In the genomic region with DNA sequence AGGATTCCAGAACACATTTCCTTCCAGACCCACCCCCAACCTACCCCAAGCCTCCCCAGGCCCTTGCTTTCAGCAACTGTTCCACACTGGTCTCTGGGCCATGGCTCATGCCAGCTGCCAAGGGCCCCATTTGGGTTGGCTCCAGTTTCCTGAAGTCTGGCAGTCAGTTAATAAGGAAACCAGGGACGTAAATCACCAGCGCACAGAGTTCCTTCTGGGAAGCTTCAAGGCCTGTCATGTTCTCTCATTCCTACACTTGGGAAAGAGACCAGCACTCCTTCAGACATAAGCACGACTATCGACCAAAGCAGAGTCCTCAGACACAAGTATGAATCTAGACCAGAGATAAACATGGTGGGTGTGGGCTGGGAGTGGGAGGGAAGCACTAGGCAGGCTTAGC, we compare ENCODE assay signal across 10 mouse cellular contexts.
A peak's percentile ranks its signal among the peaks of the same experiment; 100 is the strongest.
DNase-seq lines count a peak whose midpoint lies in the region; ATAC-seq and TF ChIP-seq lines count a peak whose summit lies in the region.
"Had no signal": no experiment of that assay in that cellular context is flagged by ENCODE, and none has a peak within 500 bp of the region (broad histone marks: within the 10 kb centered on the region; RNA-seq: fewer than 3 reads in every experiment).

No protein-coding gene starts in this region.

- DNase-seq in heart, adult 18-20 months = peak; percentile 33 to 36
- DNase-seq in heart, adult 8-10 months (ENCODE audit: low spot score) = no peak
- peak; percentile 67 for DNase-seq in lung, postnatal 36 days
- no peak for DNase-seq in forebrain, embryonic 10.5 days (ENCODE audit: extremely low spot score, low spot score)
- no peak for DNase-seq in midbrain, postnatal 0 days (ENCODE audit: low spot score)
- DNase-seq: right cerebral cortex, postnatal 14 days had no signal

- peaks cover 62% of the 10 kb centered on the region for H3K4me1 ChIP-seq in heart, embryonic 13.5 days
- H3K4me1 ChIP-seq in kidney, embryonic 16.5 days (ENCODE audit: insufficient read depth, low read length) = peaks cover 17% of the 10 kb centered on the region
- H3K4me1 ChIP-seq in midbrain, embryonic 13.5 days (replicated peaks) = no peaks in the 10 kb centered on the region
- H3K4me1 ChIP-seq in forebrain, embryonic 10.5 days = peaks cover 27% of the 10 kb centered on the region
- no peaks in the 10 kb centered on the region for H3K4me1 ChIP-seq in midbrain, postnatal 0 days (ENCODE audit: insufficient read depth, low read length)

- no peaks in the 10 kb centered on the region for H3K27me3 ChIP-seq in heart, embryonic 13.5 days (replicated peaks)
- no peaks in the 10 kb centered on the region for H3K27me3 ChIP-seq in kidney, embryonic 16.5 days (ENCODE audit: insufficient read depth, low read length)
- H3K27me3 ChIP-seq in midbrain, embryonic 13.5 days = no peaks in the 10 kb centered on the region
- H3K27me3 ChIP-seq in forebrain, embryonic 10.5 days (ENCODE audit: poor library complexity, severe bottlenecking) = no peaks in the 10 kb centered on the region
- no peaks in the 10 kb centered on the region for H3K27me3 ChIP-seq in midbrain, postnatal 0 days (ENCODE audit: insufficient read depth, low read length)

- no peak for ATAC-seq in heart, embryonic 13.5 days (ENCODE audit: extremely low read depth, insufficient number of reproducible peaks, low FRiP score, low TSS enrichment)
- ATAC-seq in kidney, embryonic 16.5 days (ENCODE audit: low FRiP score, low TSS enrichment) = peak; percentile 68
- no peak for ATAC-seq in midbrain, embryonic 13.5 days
- ATAC-seq in midbrain, postnatal 0 days (ENCODE audit: low FRiP score) = no peak
- ATAC-seq: CD4-positive, CD25-positive, alpha-beta regulatory T cell, adult 4 months had no signal

- TF ChIP-seq CTCF in midbrain, postnatal 0 days (IDR thresholded peaks at IDR 0.05) = no peak

- no peak overlapping the region for H3K9ac ChIP-seq in heart, embryonic 13.5 days
- H3K9ac ChIP-seq in kidney, embryonic 16.5 days (replicated peaks; ENCODE audit: low read length) = no peak overlapping the region
- H3K9ac ChIP-seq in midbrain, embryonic 13.5 days (replicated peaks) = no peak overlapping the region
- no peak overlapping the region for H3K9ac ChIP-seq in midbrain, postnatal 0 days (replicated peaks; ENCODE audit: low read length, poor library complexity, severe bottlenecking)

- H3K27ac ChIP-seq in heart, embryonic 13.5 days (replicated peaks) = peak overlapping the region; percentile 82
- H3K27ac ChIP-seq in kidney, embryonic 16.5 days (ENCODE audit: low read length) = no peak overlapping the region
- no peak overlapping the region for H3K27ac ChIP-seq in midbrain, embryonic 13.5 days
- no peak overlapping the region for H3K27ac ChIP-seq in forebrain, embryonic 10.5 days
- H3K27ac ChIP-seq in midbrain, postnatal 0 days (ENCODE audit: low read depth, low read length) = no peak overlapping the region

- WGBS in heart, embryonic 13.5 days = 30% methylated on average over 4 of the region's 4 CpGs
- 25% methylated on average over 4 of the region's 4 CpGs for WGBS in kidney, embryonic 16.5 days
- WGBS in midbrain, embryonic 13.5 days = 95% methylated on average over 4 of the region's 4 CpGs
- WGBS in forebrain, embryonic 10.5 days = 94% methylated on average over 4 of the region's 4 CpGs
- 91% methylated on average over 4 of the region's 4 CpGs for WGBS in midbrain, postnatal 0 days

- no peaks in the 10 kb centered on the region for H3K9me3 ChIP-seq in heart, embryonic 13.5 days
- no peaks in the 10 kb centered on the region for H3K9me3 ChIP-seq in kidney, embryonic 16.5 days (ENCODE audit: low read length)
- no peaks in the 10 kb centered on the region for H3K9me3 ChIP-seq in midbrain, embryonic 13.5 days
- no peaks in the 10 kb centered on the region for H3K9me3 ChIP-seq in forebrain, embryonic 10.5 days
- H3K9me3 ChIP-seq in midbrain, postnatal 0 days (ENCODE audit: low read length) = no peaks in the 10 kb centered on the region

- no peak overlapping the region for H3K4me2 ChIP-seq in heart, embryonic 13.5 days
- no peak overlapping the region for H3K4me2 ChIP-seq in kidney, embryonic 16.5 days (replicated peaks; ENCODE audit: low read depth, low read length)
- no peak overlapping the region for H3K4me2 ChIP-seq in midbrain, embryonic 13.5 days (replicated peaks)
- H3K4me2 ChIP-seq in midbrain, postnatal 0 days (ENCODE audit: low read depth, low read length, poor library complexity, severe bottlenecking) = no peak overlapping the region

- H3K36me3 ChIP-seq in heart, embryonic 13.5 days = no peaks in the 10 kb centered on the region
- H3K36me3 ChIP-seq in kidney, embryonic 16.5 days (ENCODE audit: insufficient read depth, low read length) = no peaks in the 10 kb centered on the region
- H3K36me3 ChIP-seq in midbrain, embryonic 13.5 days = no peaks in the 10 kb centered on the region
- H3K36me3 ChIP-seq in forebrain, embryonic 10.5 days (replicated peaks) = peaks cover 7% of the 10 kb centered on the region; the same call in 1 of the 2 replicates
- no peaks in the 10 kb centered on the region for H3K36me3 ChIP-seq in midbrain, postnatal 0 days (ENCODE audit: insufficient read depth, low read length)

- H3K4me3 ChIP-seq in heart, embryonic 13.5 days = no peak overlapping the region
- H3K4me3 ChIP-seq in kidney, embryonic 16.5 days (ENCODE audit: low read length) = no peak overlapping the region
- H3K4me3 ChIP-seq in midbrain, embryonic 13.5 days (replicated peaks) = no peak overlapping the region
- no peak overlapping the region for H3K4me3 ChIP-seq in forebrain, embryonic 10.5 days
- H3K4me3 ChIP-seq in midbrain, postnatal 0 days (ENCODE audit: low read depth, low read length) = no peak overlapping the region

Comparison
In these comparisons a context has a peak if more than half of its experiments do, and no peak if none do; other contexts are left out.
1. DNase-seq: peak in heart, adult 18-20 months (2 of 2) and lung, postnatal 36 days (single experiment); none in heart, adult 8-10 months (single experiment), forebrain, embryonic 10.5 days (single experiment) and midbrain, postnatal 0 days (single experiment).